ENCODE assay signal across 29 mouse cellular contexts in genomic region chr17:27025951-27026350, GRCm38 (mm10). TPM values are rescaled to one million over a fixed set of nuclear protein-coding genes. Genes with fewer than 3 reads are reported as not detected.
DNase-seq lines count a peak whose midpoint lies in the region; TF ChIP-seq lines count a peak whose summit lies in the region.
"Had no signal": no experiment of that assay in that cellular context is flagged by ENCODE, and none has a peak within 500 bp of the region (broad histone marks: within the 10 kb centered on the region; RNA-seq: fewer than 3 reads in every experiment).

No protein-coding gene starts in this region.

- no peak for TF ChIP-seq CTCF in spleen, adult 2 months (IDR thresholded peaks at IDR 0.05; ENCODE audit: extremely low read depth, insufficient read depth, insufficient read length, insufficient replicate concordance)
- no peak for TF ChIP-seq CTCF in MEL (IDR thresholded peaks at IDR 0.05 in 2 of 3, conservative IDR thresholded peaks at IDR 0.05 in 1 of 3; ENCODE audit: control insufficient read depth in 1 of 3, insufficient read depth in 1 of 3, low read depth in 2 of 3, low read length in 3 of 3, poor library complexity in 1 of 3, severe bottlenecking in 1 of 3)

- TF ChIP-seq POLR2A in spleen, adult 2 months (IDR thresholded peaks at IDR 0.05; ENCODE audit: low read depth, low read length): no peak
- TF ChIP-seq POLR2A in MEL (IDR thresholded peaks at IDR 0.05; ENCODE audit: control insufficient read depth in 1 of 2, insufficient read depth in 1 of 2, low read depth in 1 of 2, low read length in 2 of 2, poor library complexity in 1 of 2): no peak

- WGBS in spleen, adult 2 months: 28% methylated on average over 3 of the region's 3 CpGs
- WGBS in macrophage (ENCODE audit: missing documents): 78% methylated on average over 2 of the region's 3 CpGs

- no peak overlapping the region for H3K4me3 ChIP-seq in spleen, adult 2 months (ENCODE audit: extremely low read depth, insufficient read depth, insufficient read length)
- H3K4me3 ChIP-seq in MEL (ENCODE audit: control insufficient read depth in 1 of 2, insufficient read depth in 1 of 2, low read depth in 2 of 2, low read length in 2 of 2): no peak overlapping the region
- H3K4me3 ChIP-seq in macrophage (ENCODE audit: inconsistent target): no peak overlapping the region
- H3K4me3 ChIP-seq: erythroblast, embryonic 14.5 days; gastrocnemius, adult 2 months; heart, adult 2 months; heart, embryonic 13.5 days; limb, embryonic 10.5 days; limb, embryonic 15.5 days; midbrain, embryonic 15.5 days; neural tube, embryonic 15.5 days had no signal

- DNase-seq in spleen, adult 2 months (ENCODE audit: low read depth in 1 of 2, low spot score in 2 of 2): no peak
- DNase-seq in spleen, adult 18-20 months: no peak
- DNase-seq in MEL (ENCODE audit: low read depth, low spot score): peak; percentile 44
- no peak for DNase-seq in urinary bladder, postnatal 36 days (ENCODE audit: low spot score in 2 of 2)
- DNase-seq in adrenal gland, postnatal 36 days: no peak
- no peak for DNase-seq in cerebellum, adult 8-10 months
- DNase-seq: adrenal gland, postnatal 14 days; cerebellum, adult 9-10 months; cerebellum, postnatal 36 days; embryo, embryonic 11 days; gastrocnemius, adult 2 months; gastrocnemius, postnatal 36 days; heart, adult 2 months; heart, postnatal 10 days; kidney, adult 9 months; kidney, postnatal 10 days; layer of hippocampus, adult 9-11 months; lung, adult 2 months; retina, postnatal 1 day; right cerebral cortex, postnatal 25 days; thymus, postnatal 14 days had no signal

- no peak for TF ChIP-seq EP300 in MEL (IDR thresholded peaks at IDR 0.05; ENCODE audit: low read depth in 1 of 2, low read length in 2 of 2)

- no peaks in the 10 kb centered on the region for H3K9me3 ChIP-seq in MEL (replicated peaks; ENCODE audit: insufficient read depth, low read length)
- H3K9me3 ChIP-seq: heart, embryonic 13.5 days; limb, embryonic 10.5 days; limb, embryonic 15.5 days; midbrain, embryonic 15.5 days; neural tube, embryonic 15.5 days had no signal

- peak overlapping the region; percentile 31 for H3K27ac ChIP-seq in spleen, adult 2 months (ENCODE audit: insufficient read depth, low read length)
- H3K27ac ChIP-seq in MEL (ENCODE audit: control insufficient read depth, low read depth, low read length) (0 out of 2 replicates have a peak overlapping the region, but pooled peaks have one; percentile 8), macrophage (peak overlapping the region; percentile 46; the same call in 1 of the 2 replicates)
- H3K27ac ChIP-seq: gastrocnemius, adult 2 months; heart, adult 2 months; heart, embryonic 13.5 days; hindbrain, embryonic 14.5 days; limb, embryonic 10.5 days; limb, embryonic 15.5 days; midbrain, embryonic 15.5 days; neural tube, embryonic 15.5 days had no signal

- TF ChIP-seq RAD21 in MEL (IDR thresholded peaks at IDR 0.05; ENCODE audit: low read depth, low read length): no peak

- no peaks in the 10 kb centered on the region for H3K27me3 ChIP-seq in spleen, adult 2 months (ENCODE audit: control insufficient read depth, insufficient read depth, low read length)
- no peaks in the 10 kb centered on the region for H3K27me3 ChIP-seq in MEL (ENCODE audit: control insufficient read depth in 1 of 2, insufficient read depth in 2 of 2, low read length in 2 of 2)
- H3K27me3 ChIP-seq: heart, embryonic 13.5 days; limb, embryonic 15.5 days; midbrain, embryonic 15.5 days; neural tube, embryonic 15.5 days had no signal

- peaks cover 27% of the 10 kb centered on the region for H3K36me3 ChIP-seq in spleen, adult 2 months (ENCODE audit: control insufficient read depth, insufficient read depth, low read length)
- peaks cover 2 to 17% of the 10 kb centered on the region in 2 experiments; a peak in 3 of 4 replicates for H3K36me3 ChIP-seq in MEL (ENCODE audit: control insufficient read depth in 1 of 2, insufficient read depth in 2 of 2, low read length in 2 of 2)
- H3K36me3 ChIP-seq in macrophage (ENCODE audit: inconsistent target): peaks cover 38% of the 10 kb centered on the region

- H3K79me2 ChIP-seq in MEL (ENCODE audit: control insufficient read depth, insufficient read depth, low read length, poor library complexity): peaks cover 20% of the 10 kb centered on the region
- peaks cover 48% of the 10 kb centered on the region for H3K79me2 ChIP-seq in macrophage (ENCODE audit: inconsistent target)

- H3K4me1 ChIP-seq in spleen, adult 2 months (ENCODE audit: control insufficient read depth, insufficient read depth, insufficient read length): peaks cover 18% of the 10 kb centered on the region; the same call in 1 of the 2 replicates
- peaks cover 7 to 21% of the 10 kb centered on the region in 2 experiments for H3K4me1 ChIP-seq in MEL (ENCODE audit: control insufficient read depth in 1 of 2, insufficient read depth in 2 of 2, low read length in 2 of 2)

- H3K9ac ChIP-seq in MEL (ENCODE audit: control insufficient read depth, low read depth, low read length, poor library complexity, severe bottlenecking): no peak overlapping the region
- H3K9ac ChIP-seq: heart, embryonic 13.5 days; hindbrain, embryonic 14.5 days; limb, embryonic 15.5 days; midbrain, embryonic 15.5 days; neural tube, embryonic 15.5 days had no signal

TF ChIP-seq in MEL, 35 proteins besides CTCF, POLR2A, EP300 and RAD21:
- TF ChIP-seq NELFE (IDR thresholded peaks at IDR 0.05; ENCODE audit: low read depth, low read length): no peak
TF ChIP-seq in MEL: peak in this region for 0.

RNA-seq across cellular contexts. Expression of gene Bak1, which starts 2.9 kb away (rescaled TPM):
- 50.3 and 67.8 TPM in 2 replicates for polyA plus RNA-seq in spleen, adult 2 months (2012; rRNA removed)
- 66.8 and 75.4 TPM in 2 replicates for total RNA-seq in MEL (2012; rRNA removed)
- polyA plus RNA-seq in MEL (2012; ENCODE audit: insufficient read depth in 1 of 2, insufficient read length in 2 of 2, low read depth in 1 of 2, low replicate concordance in 2 of 2, missing spikeins in 1 of 2): 100 to 1,000 TPM in 1 of 2 experiments, not detected in 1; 150 TPM
- total RNA-seq in macrophage (2018; cell fraction: chromatin; rRNA removed): 10 to 100 TPM in 20 of 26 experiments, 1 to 10 TPM in 6; 1.1 to 35.9 (median 16.7) TPM
- 100 to 1,000 TPM in 22 of 26 experiments, 10 to 100 TPM in 4; 84.9 to 227 (median 142) TPM for total RNA-seq in macrophage (2018; cell fraction: cytosol; rRNA removed)
- 10 to 100 TPM in 25 of 26 experiments, 1 to 10 TPM in 1; 8.4 to 90.5 (median 37.8) TPM for total RNA-seq in macrophage (2018; cell fraction: nucleus; rRNA removed)
- 89.6 to 180 TPM (median 127 TPM) in 3 replicates for polyA plus RNA-seq in macrophage (2018)
- total RNA-seq in adrenal gland, postnatal 36 days (2021): 10 to 100 TPM; 29.3 to 42.4 TPM

RNA-seq across cellular contexts. Expression of gene Itpr3, which starts 31.2 kb away (rescaled TPM):
- 50.9 and 61.4 TPM in 2 replicates for polyA plus RNA-seq in spleen, adult 2 months (2012; rRNA removed)
- 7.3 and 9.7 TPM in 2 replicates for total RNA-seq in MEL (2012; rRNA removed)
- polyA plus RNA-seq in MEL (2012; ENCODE audit: insufficient read depth in 1 of 2, insufficient read length in 2 of 2, low read depth in 1 of 2, low replicate concordance in 2 of 2, missing spikeins in 1 of 2): 10 to 100 TPM in 1 of 2 experiments, not detected in 1; 11.4 TPM
- 10 to 100 TPM in 19 of 26 experiments, 1 to 10 TPM in 7; 3.2 to 21.0 (median 13.3) TPM for total RNA-seq in macrophage (2018; cell fraction: chromatin; rRNA removed)
- 1 to 10 TPM; 2.2 to 5.5 (median 3.8) TPM for total RNA-seq in macrophage (2018; cell fraction: cytosol; rRNA removed)
- 10 to 100 TPM in 4 of 26 experiments, 1 to 10 TPM in 22; 2.8 to 28.3 (median 7.5) TPM for total RNA-seq in macrophage (2018; cell fraction: nucleus; rRNA removed)
- polyA plus RNA-seq in macrophage (2018): 2.1 to 11.2 TPM (median 2.1 TPM) in 3 replicates
- total RNA-seq in adrenal gland, postnatal 36 days (2021): 1 to 10 TPM; 5.9 to 6.3 TPM

RNA-seq across cellular contexts. Expression of gene Zbtb9, which starts 53.0 kb away (rescaled TPM):
- 13.7 and 25.0 TPM in 2 replicates for polyA plus RNA-seq in spleen, adult 2 months (2012; rRNA removed)
- total RNA-seq in MEL (2012; rRNA removed): 10.9 and 13.4 TPM in 2 replicates
- polyA plus RNA-seq in MEL (2012; ENCODE audit: insufficient read depth in 1 of 2, insufficient read length in 2 of 2, low read depth in 1 of 2, low replicate concordance in 2 of 2, missing spikeins in 1 of 2) (10 to 100 TPM in 1 of 2 experiments, not detected in 1; 10.7 TPM), macrophage (2018) (9.0 to 9.9 TPM (median 9.3 TPM) in 3 replicates)
- 10 to 100 TPM in 12 of 26 experiments, 1 to 10 TPM in 14; 1.9 to 23.0 (median 8.2) TPM for total RNA-seq in macrophage (2018; cell fraction: chromatin; rRNA removed)
- total RNA-seq in macrophage (2018; cell fraction: cytosol; rRNA removed): 10 to 100 TPM in 15 of 26 experiments, 1 to 10 TPM in 11; 5.7 to 13.3 (median 10.6) TPM
- total RNA-seq in macrophage (2018; cell fraction: nucleus; rRNA removed): 10 to 100 TPM in 11 of 26 experiments, 1 to 10 TPM in 15; 3.9 to 27.3 (median 8.4) TPM
- total RNA-seq in adrenal gland, postnatal 36 days (2021): 10 to 100 TPM in 1 of 2 experiments, 1 to 10 TPM in 1; 9.9 to 10.5 TPM
